Mouse (Mus musculus) olfactory bulb, adult 2 months (tissue): ENCODE results near the gene Ect2l.

Experiments used
- CTCF ChIP-seq: fragments of 200-500 bp; IDR thresholded peaks from 2 replicates; pipeline ENCODE4 v1.5.1; 2012; ENCODE audit warnings: low read depth, mild to moderate bottlenecking, low read length, moderate library complexity; ENCODE audit not compliant: insufficient read depth
- POLR2A ChIP-seq: fragments of 200-500 bp; IDR thresholded peaks from 2 replicates; pipeline ENCODE4 v1.6.1; 2012; ENCODE audit warnings: mild to moderate bottlenecking, low read depth, low read length, moderate library complexity; ENCODE audit not compliant: insufficient read depth

DNA sequence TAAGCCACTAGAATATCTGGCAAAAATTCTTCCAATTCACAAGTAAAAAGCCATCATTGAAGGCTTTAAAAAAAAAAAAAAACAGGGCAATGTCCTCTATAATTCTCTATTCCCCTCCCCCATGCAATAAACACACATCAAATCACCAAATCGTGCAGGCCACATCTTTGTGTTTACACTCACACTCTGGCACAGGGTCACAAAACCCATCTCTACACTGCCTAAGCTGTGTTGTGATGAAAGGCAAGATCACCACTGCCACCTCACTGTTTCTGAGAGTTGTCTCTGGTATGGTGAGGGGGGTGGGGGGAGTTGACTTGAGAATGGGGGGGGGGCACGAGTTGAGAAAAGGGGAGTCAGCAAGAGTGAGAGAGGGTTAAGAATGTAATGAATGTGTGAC, 33.4 kb downstream of the Ect2l start:
- TF ChIP-seq CTCF (no peak), POLR2A (no peak)
